Mouse (Mus musculus) C2C12 (cell line): ENCODE results near the gene Lrmda.

Source experiments
- CTCF ChIP-seq: IDR thresholded peaks from one replicate; pipeline ENCODE4 v1.5.1; 2011; ENCODE audit not compliant: control insufficient read depth, insufficient read depth, insufficient read length
- FOSL1 ChIP-seq: IDR thresholded peaks from one replicate; pipeline ENCODE4 v1.8.0; 2011; ENCODE audit warnings: mild to moderate bottlenecking, low read length; ENCODE audit not compliant: poor library complexity, insufficient read depth, severe bottlenecking
- MAX ChIP-seq: IDR thresholded peaks from one replicate; pipeline ENCODE4 v1.6.1; 2011; ENCODE audit warnings: mild to moderate bottlenecking, control low read depth
- MYOG ChIP-seq: IDR thresholded peaks from one replicate; pipeline ENCODE4 v1.6.1; 2011; ENCODE audit not compliant: control insufficient read depth, insufficient read length; ENCODE audit errors: extremely low read depth
- USF1 ChIP-seq: IDR thresholded peaks from one replicate; pipeline ENCODE4 v1.6.1; 2011; ENCODE audit warnings: low read depth, mild to moderate bottlenecking, control low read depth, moderate library complexity

- TF ChIP-seq CTCF, result no peak
- TF ChIP-seq MAX, result no peak
- TF ChIP-seq USF1, result no peak
- TF ChIP-seq FOSL1, result no peak
- TF ChIP-seq MYOG, result no peak
Measured at GRCm38 (mm10) chr14:22364010-22364748, 344.7 kb downstream of the Lrmda start.
